In the genomic region with DNA sequence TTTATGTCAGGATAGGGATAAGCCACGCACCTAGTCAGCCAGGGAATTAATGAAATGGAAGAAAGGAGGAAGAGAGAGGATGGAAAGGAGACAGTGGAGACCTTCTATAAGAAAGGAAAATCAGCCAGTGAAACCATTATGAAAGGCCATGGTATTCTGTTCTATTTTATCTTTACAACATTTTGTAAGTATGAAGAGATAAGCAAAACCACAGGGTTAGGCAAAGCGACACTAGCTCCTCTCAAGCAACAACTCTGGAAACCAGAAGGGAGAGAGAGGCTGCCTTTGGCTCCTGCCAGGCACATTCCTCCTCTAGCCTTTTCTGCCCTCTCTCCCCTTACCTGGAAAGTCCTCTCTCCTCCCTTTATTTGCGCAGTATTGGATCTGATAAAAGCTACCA, we compare ENCODE assay signal across 26 mouse cellular contexts. TPM values are rescaled to one million over a fixed set of nuclear protein-coding genes. Genes with fewer than 3 reads are reported as not detected.
"Had no signal": no experiment of that assay in that cellular context is flagged by ENCODE, and none has a peak within 500 bp of the region (broad histone marks: within the 10 kb centered on the region; RNA-seq: fewer than 3 reads in every experiment).

No protein-coding gene starts in this region.

- H3K4me1 ChIP-seq: limb, embryonic 10.5 days; limb, embryonic 13.5 days; midbrain, embryonic 12.5 days; midbrain, embryonic 15.5 days; neural tube, embryonic 12.5 days had no signal

- ATAC-seq: inflammation-experienced regulatory T-cells, adult 6 months; intestine, embryonic 16.5 days; lung, postnatal 0 days; midbrain, embryonic 15.5 days had no signal

- H3K4me2 ChIP-seq: limb, embryonic 13.5 days; lung, embryonic 14.5 days; midbrain, embryonic 12.5 days; midbrain, embryonic 15.5 days; neural tube, embryonic 12.5 days had no signal

- H3K9ac ChIP-seq: limb, embryonic 13.5 days; lung, embryonic 14.5 days; midbrain, embryonic 12.5 days; midbrain, embryonic 15.5 days; neural tube, embryonic 12.5 days had no signal

- H3K27ac ChIP-seq: kidney, postnatal 0 days; layer of hippocampus, adult 2 months; limb, embryonic 10.5 days; limb, embryonic 13.5 days; midbrain, embryonic 12.5 days; midbrain, embryonic 15.5 days; neural tube, embryonic 12.5 days; stomach, postnatal 0 days had no signal

- DNase-seq: kidney, adult 2 months; kidney, postnatal 25 days; layer of hippocampus, adult 9-11 months; lung, embryonic 14.5 days; lung, postnatal 36 days; thymus, adult 2 months; thymus, postnatal 25 days had no signal

- H3K36me3 ChIP-seq: limb, embryonic 10.5 days; limb, embryonic 13.5 days; midbrain, embryonic 12.5 days; midbrain, embryonic 15.5 days; neural tube, embryonic 12.5 days had no signal

- H3K4me3 ChIP-seq: layer of hippocampus, adult 2 months; limb, embryonic 10.5 days; limb, embryonic 13.5 days; midbrain, embryonic 12.5 days; midbrain, embryonic 15.5 days; neural tube, embryonic 12.5 days had no signal

- H3K27me3 ChIP-seq: limb, embryonic 13.5 days; midbrain, embryonic 12.5 days; midbrain, embryonic 15.5 days; neural tube, embryonic 12.5 days had no signal

- H3K9me3 ChIP-seq: limb, embryonic 10.5 days; limb, embryonic 13.5 days; midbrain, embryonic 12.5 days; midbrain, embryonic 15.5 days; neural tube, embryonic 12.5 days had no signal

RNA-seq across cellular contexts. Expression of a gene that starts 42.7 kb away (rescaled TPM):
- total RNA-seq: layer of hippocampus, adult 2 months; layer of hippocampus, postnatal 25 days; left cerebral cortex, adult 18-20 months; left cerebral cortex, postnatal 25 days; liver, adult 2 months had no signal
- polyA plus RNA-seq: inflammation-experienced regulatory T-cells, adult 6 months; intestine, embryonic 16.5 days; kidney, adult 2 months; kidney, embryonic 14.5 days; kidney, postnatal 0 days; large intestine, adult 2 months; limb, embryonic 10.5 days; limb, embryonic 13.5 days; liver, adult 2 months; lung, embryonic 14.5 days; lung, postnatal 0 days; midbrain, embryonic 12.5 days; neural tube, embryonic 12.5 days; small intestine, adult 2 months; spleen, adult 2 months; stomach, postnatal 0 days; thymus, adult 2 months had no signal
